ENCODE assay signal across 15 mouse cellular contexts in genomic region chr11:80149412-80150023, GRCm38 (mm10).
"Had no signal": no experiment of that assay in that cellular context is flagged by ENCODE, and none has a peak within 500 bp of the region (broad histone marks: within the 10 kb centered on the region; RNA-seq: fewer than 3 reads in every experiment).

No protein-coding gene starts in this region.

- H3K27ac ChIP-seq: kidney, embryonic 15.5 days; limb, embryonic 13.5 days; liver, embryonic 12.5 days; midbrain, embryonic 10.5 days; neural tube, embryonic 15.5 days had no signal

- DNase-seq: left cerebral cortex, postnatal 4 days; lung, embryonic 14.5 days; lung, postnatal 10 days; lung, postnatal 4 days; midbrain, embryonic 14.5 days; right cerebral cortex, adult 18-20 months; spleen, adult 18-20 months; thymus, adult 18-20 months; thymus, postnatal 14 days had no signal

- H3K36me3 ChIP-seq: kidney, embryonic 15.5 days; limb, embryonic 13.5 days; liver, embryonic 12.5 days; midbrain, embryonic 10.5 days; neural tube, embryonic 15.5 days had no signal

- H3K4me3 ChIP-seq: kidney, embryonic 15.5 days; limb, embryonic 13.5 days; liver, embryonic 12.5 days; midbrain, embryonic 10.5 days; myocyte; neural tube, embryonic 15.5 days had no signal

- H3K9ac ChIP-seq: kidney, embryonic 15.5 days; limb, embryonic 13.5 days; liver, embryonic 12.5 days; lung, embryonic 14.5 days; neural tube, embryonic 15.5 days had no signal

- ATAC-seq: liver, embryonic 12.5 days had no signal
